Mouse (Mus musculus) CH12.LX (cell line): ENCODE measurements at regions not wholly inside any gene's neighbourhood (a gene's known extent, or its start where the extent isn't known, plus 50 kb on each side); places are given as distances from the start of the nearest gene placed in this dataset.

Experiments
- CTCF ChIP-seq, 2 experiments: IDR thresholded peaks in 1 of 2; conservative IDR thresholded peaks in 1 of 2; 2 replicates each; pipeline ENCODE4 v1.5.1; 2011 to 2012; ENCODE audit warnings: low read depth in 2 of 2, low read length in 2 of 2, improper control_type of control experiment in 1 of 2, inconsistent platforms in 1 of 2, mild to moderate bottlenecking in 1 of 2, moderate library complexity in 1 of 2
- EP300 ChIP-seq: IDR thresholded peaks from 2 replicates; pipeline ENCODE4 v1.6.1; 2011; ENCODE audit warnings: low read length, improper control_type of control experiment
- HCFC1 ChIP-seq: IDR thresholded peaks from 2 replicates; pipeline ENCODE4 v1.6.1; 2012; ENCODE audit warnings: low read depth, mild to moderate bottlenecking, inconsistent platforms, low read length, improper control_type of control experiment
- JUND ChIP-seq: conservative IDR thresholded peaks from 2 replicates; pipeline ENCODE4 v1.6.1; 2011; ENCODE audit warnings: low read depth, low read length, improper control_type of control experiment
- MAX ChIP-seq: IDR thresholded peaks from 2 replicates; pipeline ENCODE4 v1.6.1; 2011; ENCODE audit warnings: low read length, improper control_type of control experiment
- MYC ChIP-seq: IDR thresholded peaks from 2 replicates; pipeline ENCODE4 v1.6.1; 2011; ENCODE audit warnings: low read depth, mild to moderate bottlenecking, improper control_type of control experiment, low read length
- POLR2A ChIP-seq: IDR thresholded peaks from 2 replicates; pipeline ENCODE4 v1.6.1; 2011; ENCODE audit warnings: low read depth, mild to moderate bottlenecking, improper control_type of control experiment, low read length
- POLR2AphosphoS2 ChIP-seq: IDR thresholded peaks from 2 replicates; pipeline ENCODE4 v1.6.1; 2011; ENCODE audit warnings: low read depth, low read length, improper control_type of control experiment
- RAD21 ChIP-seq: IDR thresholded peaks from 2 replicates; pipeline ENCODE4 v1.6.1; 2011; ENCODE audit warnings: low read depth, mild to moderate bottlenecking, low read length, improper control_type of control experiment, moderate library complexity
- ZC3H11A ChIP-seq: IDR thresholded peaks from 2 replicates; pipeline ENCODE4 v1.6.1; 2012; ENCODE audit warnings: low read depth, mild to moderate bottlenecking, inconsistent platforms, low read length, improper control_type of control experiment
- ZMIZ1 ChIP-seq: IDR thresholded peaks from 2 replicates; pipeline ENCODE4 v1.6.1; 2012; ENCODE audit warnings: low read depth, mild to moderate bottlenecking, inconsistent platforms, low read length, improper control_type of control experiment

DNA sequence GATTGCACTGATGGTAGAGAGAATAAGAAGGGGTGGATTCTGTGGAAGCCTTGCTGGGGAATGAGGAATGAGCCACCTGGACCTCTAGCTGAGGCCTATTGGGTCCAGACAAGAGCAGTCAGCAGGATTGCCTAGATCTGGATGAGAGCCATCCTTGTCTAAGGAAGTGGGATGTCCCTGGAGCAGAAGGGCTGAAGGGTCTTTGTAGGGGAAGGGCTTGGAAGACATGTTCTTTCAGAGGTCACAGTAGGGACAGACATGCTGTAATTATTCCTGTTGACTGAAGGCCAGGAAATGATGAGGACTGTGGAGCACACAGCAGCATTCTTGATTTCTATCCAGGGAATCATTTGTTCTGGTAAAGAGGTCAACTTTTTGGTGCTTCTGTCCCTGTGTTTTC, 86.2 kb upstream of the Nectin3 start:
- TF ChIP-seq RAD21 = no peak
- no peak for TF ChIP-seq EP300
- TF ChIP-seq CTCF (conservative IDR thresholded peaks at IDR 0.05 in 1 of 2, IDR thresholded peaks at IDR 0.05 in 1 of 2; ENCODE audit: low read depth in 2 of 2, low read length in 2 of 2) = no peak
- TF ChIP-seq ZMIZ1 = no peak
- no peak for TF ChIP-seq MYC
- TF ChIP-seq MAX = no peak
- no peak for TF ChIP-seq ZC3H11A
- no peak for TF ChIP-seq POLR2AphosphoS2
- no peak for TF ChIP-seq POLR2A
- no peak for TF ChIP-seq JUND
- no peak for TF ChIP-seq HCFC1
